Comparison of ENCODE assay signal across 22 mouse cellular contexts in the genomic region with DNA sequence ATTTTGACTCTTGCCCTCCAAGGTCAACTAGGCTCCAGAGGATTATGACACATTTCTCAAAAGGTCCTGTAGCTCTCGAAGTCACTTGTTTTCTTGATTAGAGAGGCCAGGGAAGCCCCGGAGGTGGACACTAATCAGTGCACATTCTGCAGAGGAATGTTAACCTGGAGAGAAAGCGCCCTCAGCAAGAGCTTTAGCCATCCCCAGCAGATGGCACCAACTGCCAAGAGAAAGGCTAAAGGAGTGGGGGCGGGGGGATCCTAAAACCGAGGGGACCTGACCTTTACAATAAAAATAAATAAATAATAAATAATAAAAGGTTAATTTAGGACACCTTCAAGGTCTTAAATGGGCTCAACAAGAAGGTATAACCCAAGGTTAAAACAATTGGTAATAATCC. TPM values are rescaled to one million over a fixed set of nuclear protein-coding genes. Genes with fewer than 3 reads are reported as not detected.
A peak's percentile ranks its signal among the peaks of the same experiment; 100 is the strongest.
DNase-seq lines count a peak whose midpoint lies in the region; ATAC-seq and TF ChIP-seq lines count a peak whose summit lies in the region.
"Had no signal": no experiment of that assay in that cellular context is flagged by ENCODE, and none has a peak within 500 bp of the region (broad histone marks: within the 10 kb centered on the region; RNA-seq: fewer than 3 reads in every experiment).

No protein-coding gene starts in this region.

- peak; percentile 53 for TF ChIP-seq CTCF in liver, adult 2 months (IDR thresholded peaks at IDR 0.05; ENCODE audit: low read depth, low read length)
- TF ChIP-seq CTCF in CH12.LX (conservative IDR thresholded peaks at IDR 0.05 in 1 of 2, IDR thresholded peaks at IDR 0.05 in 1 of 2; ENCODE audit: low read depth in 2 of 2, low read length in 2 of 2) (peak in 1 of 2 experiments; percentile 65; a peak in 2 of 4 replicates), ES-Bruce4 (IDR thresholded peaks at IDR 0.05; ENCODE audit: low read depth, low read length) (peak; percentile 5)

- DNase-seq in adrenal gland, postnatal 36 days: peak; percentile 15 to 34
- DNase-seq in adrenal gland, adult 18-20 months (ENCODE audit: low spot score in 2 of 2): no peak
- DNase-seq in liver, adult 2 months (ENCODE audit: extremely low read depth, low read depth, low spot score): no peak
- DNase-seq in CH12.LX (ENCODE audit: extremely low read depth): no peak
- DNase-seq in c-Kit-positive CD71-positive TER-119-positive erythroid progenitor cells, embryonic 14.5 days (ENCODE audit: low spot score): no peak
- DNase-seq: cerebellum, adult 2 months; cerebellum, postnatal 10 days; forebrain, postnatal 0 days; gastrocnemius, postnatal 14 days; heart, postnatal 36 days had no signal

- dilution Hi-C loops in CH12.LX (cut with MboI; ENCODE audit: extremely low pct_ligation_motif_present, extremely low pct_unique_long_range_greater_than_20kb, low sequenced_read_pairs): no loop called here

- no peak for ATAC-seq in liver, embryonic 12.5 days
- ATAC-seq: forebrain, embryonic 13.5 days; forebrain, postnatal 0 days; intestine, embryonic 16.5 days had no signal

- H3K36me3 ChIP-seq in liver, adult 2 months (ENCODE audit: control insufficient read depth, insufficient read depth, low read length): no peaks in the 10 kb centered on the region
- no peaks in the 10 kb centered on the region for H3K36me3 ChIP-seq in liver, embryonic 12.5 days
- H3K36me3 ChIP-seq in CH12.LX (replicated peaks in 1 of 2; ENCODE audit: control insufficient read depth in 1 of 2, insufficient read depth in 1 of 2, low read length in 1 of 2) (no peaks in the 10 kb centered on the region), ES-Bruce4 (ENCODE audit: control insufficient read depth, insufficient read depth, low read length, poor library complexity, severe bottlenecking) (no peaks in the 10 kb centered on the region)
- H3K36me3 ChIP-seq: embryonic facial prominence, embryonic 10.5 days; heart, embryonic 13.5 days; hindbrain, embryonic 15.5 days had no signal

- H3K9ac ChIP-seq in liver, adult 2 months (ENCODE audit: low read depth, low read length): no peak overlapping the region
- H3K9ac ChIP-seq in liver, embryonic 12.5 days: no peak overlapping the region
- no peak overlapping the region for H3K9ac ChIP-seq in CH12.LX (ENCODE audit: insufficient read depth, low read depth)
- no peak overlapping the region for H3K9ac ChIP-seq in ES-Bruce4 (ENCODE audit: low read depth, poor library complexity, severe bottlenecking)
- H3K9ac ChIP-seq: forebrain, embryonic 13.5 days; forebrain, postnatal 0 days; heart, embryonic 13.5 days; hindbrain, embryonic 15.5 days had no signal

- H3K4me2 ChIP-seq in liver, embryonic 12.5 days: no peak overlapping the region
- H3K4me2 ChIP-seq in CH12.LX (ENCODE audit: insufficient read depth, low read depth, poor library complexity, severe bottlenecking): no peak overlapping the region
- H3K4me2 ChIP-seq: forebrain, embryonic 13.5 days; heart, embryonic 13.5 days; hindbrain, embryonic 15.5 days had no signal

- H3K9me3 ChIP-seq in liver, embryonic 12.5 days (replicated peaks): no peaks in the 10 kb centered on the region
- no peaks in the 10 kb centered on the region for H3K9me3 ChIP-seq in CH12.LX (replicated peaks; ENCODE audit: low read length)
- no peaks in the 10 kb centered on the region for H3K9me3 ChIP-seq in ES-Bruce4 (replicated peaks; ENCODE audit: control insufficient read depth, insufficient read depth, low read length, poor library complexity, severe bottlenecking)
- H3K9me3 ChIP-seq: embryonic facial prominence, embryonic 10.5 days; forebrain, embryonic 13.5 days; heart, embryonic 13.5 days; hindbrain, embryonic 15.5 days had no signal

- no peaks in the 10 kb centered on the region for H3K79me2 ChIP-seq in liver, adult 2 months (ENCODE audit: control insufficient read depth, insufficient read depth, low read length)
- H3K79me2 ChIP-seq in CH12.LX (replicated peaks; ENCODE audit: control insufficient read depth, extremely low read depth, insufficient read depth, poor library complexity, severe bottlenecking): no peaks in the 10 kb centered on the region

- H3K4me1 ChIP-seq in liver, adult 2 months (ENCODE audit: control insufficient read depth, insufficient read depth, low read length): peaks cover 12% of the 10 kb centered on the region; the same call in 1 of the 2 replicates
- H3K4me1 ChIP-seq in liver, embryonic 12.5 days: peaks cover 31% of the 10 kb centered on the region
- peaks cover 22 to 66% of the 10 kb centered on the region in 2 experiments for H3K4me1 ChIP-seq in CH12.LX (ENCODE audit: control insufficient read depth in 1 of 2, insufficient read depth in 2 of 2)
- no peaks in the 10 kb centered on the region for H3K4me1 ChIP-seq in ES-Bruce4 (ENCODE audit: control insufficient read depth, insufficient read depth, low read length)
- H3K4me1 ChIP-seq: heart, embryonic 13.5 days; hindbrain, embryonic 15.5 days had no signal

- H3K27me3 ChIP-seq in liver, adult 2 months (ENCODE audit: control insufficient read depth, insufficient read depth, low read length): no peaks in the 10 kb centered on the region
- no peaks in the 10 kb centered on the region for H3K27me3 ChIP-seq in liver, embryonic 12.5 days (replicated peaks)
- no peaks in the 10 kb centered on the region for H3K27me3 ChIP-seq in CH12.LX (replicated peaks)
- no peaks in the 10 kb centered on the region for H3K27me3 ChIP-seq in ES-Bruce4 (ENCODE audit: control insufficient read depth, insufficient read depth, low read length, poor library complexity, severe bottlenecking)
- H3K27me3 ChIP-seq: forebrain, embryonic 13.5 days; heart, embryonic 13.5 days; hindbrain, embryonic 15.5 days had no signal

- no peak overlapping the region for H3K4me3 ChIP-seq in liver, adult 2 months (ENCODE audit: insufficient read depth, low read depth, low read length)
- no peak overlapping the region for H3K4me3 ChIP-seq in liver, embryonic 12.5 days
- H3K4me3 ChIP-seq in CH12.LX (replicated peaks in 1 of 3; ENCODE audit: low read depth in 2 of 3, low read length in 2 of 3, poor library complexity in 1 of 3) (no peak overlapping the region), ES-Bruce4 (ENCODE audit: low read depth, low read length) (no peak overlapping the region)
- H3K4me3 ChIP-seq: embryonic facial prominence, embryonic 10.5 days; forebrain, embryonic 13.5 days; heart, embryonic 13.5 days; hindbrain, embryonic 15.5 days had no signal

- peak overlapping the region; percentile 50 for H3K27ac ChIP-seq in liver, adult 2 months (replicated peaks; ENCODE audit: insufficient read depth, low read depth, low read length)
- H3K27ac ChIP-seq in liver, embryonic 12.5 days: no peak overlapping the region
- H3K27ac ChIP-seq in CH12.LX (ENCODE audit: insufficient read depth, low read depth) (no peak overlapping the region), ES-Bruce4 (ENCODE audit: insufficient read depth, low read length) (no peak overlapping the region)
- H3K27ac ChIP-seq: embryonic facial prominence, embryonic 10.5 days; forebrain, embryonic 13.5 days; heart, embryonic 13.5 days; hindbrain, embryonic 15.5 days had no signal

- WGBS in liver, adult 2 months: 19% methylated on average over 5 of the region's 5 CpGs
- WGBS in liver, embryonic 12.5 days (ENCODE audit: insufficient replicate concordance): 47% methylated on average over 5 of the region's 5 CpGs

- peak; percentile 58 for TF ChIP-seq RAD21 in CH12.LX (IDR thresholded peaks at IDR 0.05; ENCODE audit: low read depth, low read length)

- in situ Hi-C loops in CH12.LX (cut with MboI; ENCODE audit: low pct_ligation_motif_present, low pct_unique_long_range_greater_than_20kb, low sequenced_read_pairs): no loop called here

- TF ChIP-seq EP300 in CH12.LX (IDR thresholded peaks at IDR 0.05; ENCODE audit: low read length): no peak
- TF ChIP-seq EP300 in ES-Bruce4 (IDR thresholded peaks at IDR 0.05; ENCODE audit: insufficient read depth, low read depth, low read length): no peak

- TF ChIP-seq POLR2A in liver, adult 2 months (IDR thresholded peaks at IDR 0.05; ENCODE audit: extremely low read depth, insufficient read depth, low read length): no peak
- TF ChIP-seq POLR2A in CH12.LX (IDR thresholded peaks at IDR 0.05; ENCODE audit: low read depth, low read length) (no peak), ES-Bruce4 (IDR thresholded peaks at IDR 0.05; ENCODE audit: insufficient read depth, low read length) (no peak)

RNA-seq across cellular contexts. Expression of a gene that starts 17.9 kb away (rescaled TPM):
- total RNA-seq in adrenal gland, postnatal 36 days (2021): not detected
- total RNA-seq in adrenal gland, adult 18-20 months (2021): not detected
- not detected in 2 replicates for total RNA-seq in liver, adult 2 months (2014; rRNA removed)
- polyA plus RNA-seq in liver, adult 2 months (2012; rRNA removed): not detected in 2 replicates
- polyA plus RNA-seq in liver, embryonic 12.5 days (2016; fragmentation: Nextera tagmentation; extraction: Ambion mirVana): 3.0 and 3.4 TPM in 2 replicates
- total RNA-seq in CH12.LX (2012; rRNA removed) (1.3 and 1.4 TPM in 2 replicates), CH12.LX (2014; rRNA removed) (19.9 and 25.1 TPM in 2 replicates)
- polyA plus RNA-seq in CH12.LX (2012; ENCODE audit: insufficient read length, low read depth) (4.7 and 10.2 TPM in 2 replicates), ES-Bruce4 (2011; ENCODE audit: insufficient read depth, insufficient read length, low read depth, missing spikeins) (21.9 and 24.9 TPM in 2 replicates)
- total RNA-seq: gastrocnemius, adult 18-20 months; heart, postnatal 36 days had no signal

RNA-seq across cellular contexts. Expression of a gene that starts 25.6 kb away (rescaled TPM):
- not detected for total RNA-seq in adrenal gland, postnatal 36 days (2021)
- not detected for total RNA-seq in adrenal gland, adult 18-20 months (2021)
- total RNA-seq in liver, adult 2 months (2014; rRNA removed): not detected in 2 replicates
- not detected in 2 replicates for polyA plus RNA-seq in liver, adult 2 months (2012; rRNA removed)
- polyA plus RNA-seq in liver, embryonic 12.5 days (2016; fragmentation: Nextera tagmentation; extraction: Ambion mirVana): not detected in 2 replicates
- total RNA-seq in CH12.LX (2012; rRNA removed) (not detected in 2 replicates), CH12.LX (2014; rRNA removed) (not detected in 2 replicates)
- polyA plus RNA-seq in CH12.LX (2012; ENCODE audit: insufficient read length, low read depth) (not detected in 2 replicates), ES-Bruce4 (2011; ENCODE audit: insufficient read depth, insufficient read length, low read depth, missing spikeins) (not detected in 2 replicates)
- total RNA-seq: forebrain, postnatal 0 days; gastrocnemius, adult 18-20 months; gastrocnemius, postnatal 14 days; heart, postnatal 36 days; MEL had no signal
- polyA plus RNA-seq: cerebellum, adult 2 months; embryonic facial prominence, embryonic 10.5 days; embryonic facial prominence, embryonic 14.5 days; forebrain, embryonic 13.5 days; forebrain, postnatal 0 days; heart, embryonic 13.5 days; heart, postnatal 0 days; hindbrain, embryonic 11.5 days; hindbrain, embryonic 15.5 days; intestine, embryonic 16.5 days had no signal

RNA-seq across cellular contexts. Expression of a gene that starts 25.7 kb away (rescaled TPM):
- not detected for total RNA-seq in adrenal gland, postnatal 36 days (2021)
- total RNA-seq in adrenal gland, adult 18-20 months (2021): not detected
- total RNA-seq in liver, adult 2 months (2014; rRNA removed): not detected in 2 replicates
- not detected in 2 replicates for polyA plus RNA-seq in liver, adult 2 months (2012; rRNA removed)
- not detected in 2 replicates for polyA plus RNA-seq in liver, embryonic 12.5 days (2016; fragmentation: Nextera tagmentation; extraction: Ambion mirVana)
- total RNA-seq in CH12.LX (2012; rRNA removed): not detected in 2 replicates
- total RNA-seq in CH12.LX (2014; rRNA removed): not detected in 2 replicates
- not detected in 2 replicates for polyA plus RNA-seq in CH12.LX (2012; ENCODE audit: insufficient read length, low read depth)
- 0.75 and 1.1 TPM in 2 replicates for polyA plus RNA-seq in ES-Bruce4 (2011; ENCODE audit: insufficient read depth, insufficient read length, low read depth, missing spikeins)
- total RNA-seq: forebrain, postnatal 0 days; gastrocnemius, adult 18-20 months; gastrocnemius, postnatal 14 days; heart, postnatal 36 days; MEL had no signal
- polyA plus RNA-seq: cerebellum, adult 2 months; embryonic facial prominence, embryonic 10.5 days; embryonic facial prominence, embryonic 14.5 days; heart, postnatal 0 days; intestine, embryonic 16.5 days had no signal

RNA-seq across cellular contexts. Expression of a gene that starts 40.0 kb away (rescaled TPM):
- total RNA-seq in adrenal gland, postnatal 36 days (2021): 1,000 to 10,000 TPM in 1 of 2 experiments, 100 to 1,000 TPM in 1; 964 to 1,011 TPM
- total RNA-seq in adrenal gland, adult 18-20 months (2021): 100 to 1,000 TPM; 871 to 959 TPM
- 205 and 255 TPM in 2 replicates for total RNA-seq in liver, adult 2 months (2014; rRNA removed)
- 191 and 262 TPM in 2 replicates for polyA plus RNA-seq in liver, adult 2 months (2012; rRNA removed)
- 1,803 and 1,813 TPM in 2 replicates for polyA plus RNA-seq in liver, embryonic 12.5 days (2016; fragmentation: Nextera tagmentation; extraction: Ambion mirVana)
- 4,140 and 4,169 TPM in 2 replicates for total RNA-seq in CH12.LX (2012; rRNA removed)
- total RNA-seq in CH12.LX (2014; rRNA removed): 2,094 and 2,149 TPM in 2 replicates
- 1,720 and 1,739 TPM in 2 replicates for polyA plus RNA-seq in CH12.LX (2012; ENCODE audit: insufficient read length, low read depth)
- 2,100 and 2,446 TPM in 2 replicates for polyA plus RNA-seq in ES-Bruce4 (2011; ENCODE audit: insufficient read depth, insufficient read length, low read depth, missing spikeins)

RNA-seq across cellular contexts. Expression of a gene that starts 53.0 kb away (rescaled TPM):
- total RNA-seq in adrenal gland, postnatal 36 days (2021): under 1 TPM; 0.20 to 0.26 TPM
- total RNA-seq in adrenal gland, adult 18-20 months (2021): 1 to 10 TPM in 1 of 2 experiments, under 1 TPM in 1; 0.74 to 1.0 TPM
- 0.18 and 0.60 TPM in 2 replicates for total RNA-seq in liver, adult 2 months (2014; rRNA removed)
- polyA plus RNA-seq in liver, adult 2 months (2012; rRNA removed): 2.0 and 5.7 TPM in 2 replicates
- 0.12 TPM in 1 of 2 replicates, not detected in the other for polyA plus RNA-seq in liver, embryonic 12.5 days (2016; fragmentation: Nextera tagmentation; extraction: Ambion mirVana)
- total RNA-seq in CH12.LX (2012; rRNA removed) (71.3 and 75.2 TPM in 2 replicates), CH12.LX (2014; rRNA removed) (46.6 and 51.8 TPM in 2 replicates)
- polyA plus RNA-seq in CH12.LX (2012; ENCODE audit: insufficient read length, low read depth) (313 and 422 TPM in 2 replicates), ES-Bruce4 (2011; ENCODE audit: insufficient read depth, insufficient read length, low read depth, missing spikeins) (2.8 and 2.9 TPM in 2 replicates)

Comparison
In these comparisons a context has a peak if more than half of its experiments do, and no peak if none do; other contexts are left out.
1. DNase-seq: peak in adrenal gland, postnatal 36 days (2 of 2); none in adrenal gland, adult 18-20 months (0 of 2), liver, adult 2 months (single experiment), CH12.LX (single experiment) and c-Kit-positive CD71-positive TER-119-positive erythroid progenitor cells, embryonic 14.5 days (single experiment).